Mouse (Mus musculus) spleen, adult 18-20 months (tissue): Measurements from ENCODE around the gene Akap8l.
A peak's percentile ranks its signal among the peaks of the same experiment; 100 is the strongest.

ENCODE experiments used
- DNase-seq, 2 experiments: peaks; one replicate each; pipeline ENCODE4 v3.0.0; 2022; ENCODE audit warnings: mixed read lengths in 2 of 2

Gene Akap8l

DNA sequence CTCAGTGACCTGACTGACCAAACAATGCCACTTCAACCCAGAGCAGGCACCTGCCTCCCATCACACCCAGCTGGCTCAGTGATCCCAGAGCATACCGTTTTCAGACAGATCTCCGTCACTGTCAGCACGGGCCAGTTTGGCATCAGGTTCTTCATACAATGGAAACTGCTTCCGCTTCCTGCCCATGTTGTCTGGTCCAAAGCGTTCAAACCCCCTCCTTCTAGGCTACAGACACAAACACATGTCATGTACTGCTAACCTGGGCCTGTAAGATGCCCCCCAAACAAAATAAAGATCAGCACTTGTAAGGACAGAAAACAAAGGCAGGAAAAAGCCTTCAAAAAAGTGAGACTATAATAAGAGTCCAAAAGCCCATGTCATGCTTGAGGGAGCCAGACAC, 34.8 kb downstream of the Akap8l start:
- DNase-seq: no peak

DNA sequence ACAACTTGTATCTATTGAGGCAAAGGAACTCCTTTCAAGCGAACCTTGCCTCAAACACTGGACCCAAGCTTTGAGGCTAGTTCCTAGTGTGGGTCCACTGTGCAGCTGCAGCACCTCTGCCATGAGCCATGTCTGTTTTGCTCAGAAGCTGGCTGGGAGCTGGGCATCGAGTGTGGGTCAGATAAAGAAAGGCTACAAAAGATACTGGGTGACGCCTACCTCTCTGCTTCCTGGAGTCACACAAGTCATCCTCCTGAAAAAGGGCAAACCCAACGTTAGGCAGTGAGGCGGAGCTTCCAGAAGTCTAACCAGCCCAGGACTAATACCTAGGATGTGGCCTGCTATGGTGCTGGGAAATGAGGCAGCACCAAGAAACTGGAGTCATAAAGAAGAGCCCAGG, 36.5 kb downstream of the Akap8l start:
- no peak for DNase-seq

DNA sequence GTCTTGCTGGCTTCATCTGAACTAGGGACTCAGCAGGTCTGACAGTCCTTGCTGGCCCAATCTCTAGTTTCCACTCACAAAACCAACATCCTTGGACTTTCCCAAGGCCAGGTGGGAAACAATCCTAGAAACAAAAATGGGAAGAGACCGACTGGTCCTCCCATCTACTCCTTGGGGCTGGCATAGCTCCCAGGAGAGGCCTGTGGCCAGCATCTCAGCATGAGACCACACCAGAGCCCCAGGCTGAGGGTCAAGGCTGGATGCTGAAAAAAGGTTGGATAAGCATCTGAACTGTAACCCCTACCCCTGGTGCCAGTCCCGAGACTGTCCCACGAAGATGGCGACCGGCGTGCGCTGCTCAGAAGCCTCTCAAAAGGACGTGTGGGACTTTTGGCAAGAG, 37.6 kb downstream of the Akap8l start:
- no peak for DNase-seq

DNA sequence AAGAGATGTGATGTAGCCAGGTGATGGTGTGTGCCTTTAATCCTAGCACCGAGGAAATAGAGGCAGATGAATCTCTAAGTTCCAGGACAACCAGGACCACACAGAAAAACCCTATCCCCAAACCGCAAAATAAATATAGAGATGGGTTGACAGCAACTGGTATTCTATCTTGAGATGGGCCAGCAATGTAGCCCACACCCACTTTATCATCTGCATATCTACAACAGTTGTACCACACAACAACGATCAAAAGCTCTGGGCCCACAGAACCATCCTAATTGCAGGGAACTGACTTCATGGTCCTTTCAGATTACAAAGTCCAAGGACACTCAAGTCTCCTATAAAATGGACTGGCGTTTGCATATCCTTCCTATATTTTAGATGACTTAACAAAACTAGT, 42.4 kb downstream of the Akap8l start:
- no peak for DNase-seq

DNA sequence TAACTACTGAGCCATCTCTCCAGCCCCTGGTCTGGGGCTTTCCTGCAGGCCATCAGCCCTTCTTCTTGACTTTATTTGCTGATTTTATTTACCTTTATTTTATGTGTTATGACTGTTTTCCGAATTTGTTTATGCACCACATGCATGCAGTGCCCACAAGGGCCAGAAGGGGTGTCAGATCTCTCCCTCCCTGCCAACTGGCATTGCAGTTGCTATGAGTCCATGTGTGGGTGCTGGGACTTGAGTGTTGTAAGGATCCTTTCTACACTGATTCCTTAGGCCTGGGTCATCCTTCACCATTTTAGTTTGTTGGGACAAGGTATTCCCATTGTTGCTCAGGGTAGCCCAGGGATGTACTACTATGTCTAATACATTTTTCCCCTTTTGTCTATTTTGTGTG, 52.3 kb downstream of the Akap8l start:
- DNase-seq: no peak

DNA sequence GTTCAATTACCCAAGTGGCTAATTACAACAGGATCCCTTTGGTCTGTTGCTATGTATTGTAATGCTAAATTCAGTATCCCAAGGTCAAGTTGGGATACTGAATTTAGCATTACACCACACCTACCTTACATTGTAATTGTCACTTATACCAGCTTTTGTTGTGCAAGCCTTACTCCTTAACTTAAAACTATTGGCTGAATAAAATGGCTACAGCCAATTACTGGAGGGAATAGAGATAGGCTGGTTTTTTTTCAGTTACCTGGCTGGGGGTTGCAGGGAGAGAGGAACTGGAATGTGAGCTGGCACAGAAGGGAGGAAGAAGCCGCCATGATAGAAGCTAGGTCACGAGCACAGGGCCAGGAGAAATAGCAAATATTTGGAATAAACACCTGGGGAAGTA, 54.5 kb downstream of the Akap8l start:
- DNase-seq: no peak

DNA sequence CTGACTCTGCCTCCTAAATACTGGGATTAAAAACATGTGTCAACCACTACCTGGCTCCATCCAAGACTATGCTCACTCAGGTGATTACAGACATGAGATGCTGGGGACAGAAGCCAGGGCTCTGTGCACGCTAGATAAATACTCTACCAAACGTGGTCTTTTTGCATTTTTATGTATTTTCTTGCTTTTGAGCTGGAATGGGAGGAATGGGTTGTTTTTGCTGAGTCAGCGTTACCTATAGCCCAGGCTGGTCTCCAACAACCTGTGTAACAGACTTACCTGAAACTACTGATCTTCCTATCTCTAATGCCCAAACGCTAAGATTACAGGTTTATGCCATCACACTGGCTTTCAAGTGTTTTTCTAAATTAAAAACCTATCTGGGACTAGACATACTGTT, 55.2 kb downstream of the Akap8l start:
- DNase-seq: no peak

DNA sequence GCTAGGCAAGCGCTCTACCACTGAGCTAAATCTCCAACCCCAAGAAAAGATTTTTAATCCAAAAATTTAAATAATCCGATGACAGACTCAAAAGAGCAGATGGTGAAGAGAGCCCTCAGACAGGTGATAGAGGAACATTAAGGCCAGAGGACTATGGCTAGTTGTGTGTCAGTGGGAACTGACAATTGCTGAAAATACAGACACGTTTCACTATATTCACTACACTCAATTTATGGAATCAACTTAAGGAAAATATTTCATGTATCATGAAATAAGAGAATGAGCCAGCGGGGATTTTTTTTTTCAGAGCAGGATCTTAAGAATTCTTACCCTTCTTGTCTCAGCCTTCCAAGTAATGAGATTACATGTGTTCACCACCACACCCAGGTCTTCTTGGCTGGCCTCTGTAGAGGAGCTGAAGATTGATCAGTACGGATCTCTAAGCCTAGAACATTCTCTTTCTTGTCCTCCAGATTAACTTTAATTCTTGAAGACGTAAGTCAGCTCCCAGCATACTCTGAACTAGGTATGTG, 65.2 kb downstream of the Akap8l start:
- DNase-seq: no peak

DNA sequence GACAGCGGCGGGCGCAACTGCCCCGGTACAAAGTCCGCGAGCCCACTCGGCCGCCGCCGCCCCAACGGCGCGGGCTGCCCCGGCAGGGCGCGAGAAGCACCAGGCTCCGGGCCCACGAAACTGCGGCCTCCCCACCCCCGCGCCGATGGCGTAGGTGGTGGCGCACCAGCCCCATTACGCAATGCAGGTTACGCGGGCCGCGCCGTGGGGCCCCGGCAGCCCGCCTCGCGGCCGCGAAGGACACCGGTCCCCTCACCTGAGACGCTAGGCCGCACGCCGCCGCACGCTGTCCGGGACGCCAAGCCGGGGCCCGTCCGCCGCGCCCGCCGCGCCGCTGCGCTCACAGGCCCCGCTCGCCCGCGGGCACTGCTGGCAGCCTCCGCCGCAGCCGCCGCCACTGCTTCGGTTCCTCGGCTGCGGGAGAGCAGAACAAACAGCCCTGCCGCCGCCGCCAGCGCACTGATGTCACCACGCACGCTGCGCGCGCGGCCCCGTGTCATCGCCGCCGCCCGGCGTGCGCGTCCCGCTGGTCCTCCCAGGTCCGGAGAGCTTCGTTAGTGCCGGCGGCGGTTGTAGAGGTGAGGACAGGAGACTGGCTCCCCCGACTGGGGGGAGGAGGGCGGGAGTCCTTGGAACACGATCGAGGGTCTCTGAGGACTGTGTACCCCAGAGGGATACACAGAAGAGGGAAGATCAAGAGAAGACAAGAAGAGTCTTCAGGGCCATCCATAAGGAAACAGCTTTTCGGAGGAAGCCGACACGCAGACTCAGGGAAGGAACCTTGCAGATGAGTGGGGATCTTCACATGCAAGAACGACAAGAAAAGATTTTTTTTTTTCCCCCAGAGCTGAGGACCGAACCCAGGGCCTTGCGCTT, 65.9 kb downstream of the Akap8l start, which contains the start of gene Brd4:
Gene Brd4, minus strand, starts transcription at position 461 of the 876 bp plus-strand sequence.
- DNase-seq: peak; percentile 82 to 92

DNA sequence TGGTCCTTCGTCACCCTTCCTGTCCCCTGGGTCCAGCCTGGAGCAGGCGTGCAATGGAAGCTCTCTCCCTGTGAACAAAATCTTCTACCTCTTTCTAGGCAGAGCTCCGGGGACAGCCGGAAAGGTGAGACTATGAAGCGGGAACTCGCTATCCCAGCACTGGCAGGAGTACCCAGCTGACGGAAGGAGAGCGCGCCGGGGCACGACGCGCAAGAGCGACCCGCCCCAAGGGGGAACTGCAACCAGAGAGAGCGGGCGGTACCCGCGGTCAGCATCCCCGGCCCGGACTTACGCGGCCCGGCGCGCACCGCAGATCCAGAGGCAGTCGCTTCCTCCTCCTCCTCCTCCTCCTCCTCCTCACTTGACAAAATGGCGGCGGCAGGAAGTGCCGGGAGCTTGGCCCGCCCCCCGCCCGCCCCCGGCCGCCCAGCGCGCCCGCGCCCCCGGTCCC, 66.6 kb downstream of the Akap8l start:
- peak; percentile 62 to 66 for DNase-seq

DNA sequence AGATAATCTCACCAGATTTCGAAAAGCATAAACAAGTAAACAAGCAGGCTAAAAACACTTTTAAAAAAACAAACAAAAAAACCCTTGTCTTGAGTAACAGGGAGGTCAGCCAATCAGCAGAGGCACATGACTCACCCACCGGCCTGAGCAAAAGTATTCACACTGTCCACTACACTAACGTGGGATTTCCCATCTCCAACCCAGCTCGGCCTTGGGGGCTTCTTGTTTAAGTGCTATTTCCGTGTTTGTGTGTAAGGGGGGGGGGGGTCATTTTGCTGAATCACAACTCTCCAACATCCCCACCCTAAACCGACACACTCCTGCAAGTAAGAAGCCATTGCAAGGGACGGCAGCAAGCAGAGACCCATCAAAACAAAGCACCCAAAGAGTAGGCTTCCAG, 67.1 kb downstream of the Akap8l start:
- no peak for DNase-seq

DNA sequence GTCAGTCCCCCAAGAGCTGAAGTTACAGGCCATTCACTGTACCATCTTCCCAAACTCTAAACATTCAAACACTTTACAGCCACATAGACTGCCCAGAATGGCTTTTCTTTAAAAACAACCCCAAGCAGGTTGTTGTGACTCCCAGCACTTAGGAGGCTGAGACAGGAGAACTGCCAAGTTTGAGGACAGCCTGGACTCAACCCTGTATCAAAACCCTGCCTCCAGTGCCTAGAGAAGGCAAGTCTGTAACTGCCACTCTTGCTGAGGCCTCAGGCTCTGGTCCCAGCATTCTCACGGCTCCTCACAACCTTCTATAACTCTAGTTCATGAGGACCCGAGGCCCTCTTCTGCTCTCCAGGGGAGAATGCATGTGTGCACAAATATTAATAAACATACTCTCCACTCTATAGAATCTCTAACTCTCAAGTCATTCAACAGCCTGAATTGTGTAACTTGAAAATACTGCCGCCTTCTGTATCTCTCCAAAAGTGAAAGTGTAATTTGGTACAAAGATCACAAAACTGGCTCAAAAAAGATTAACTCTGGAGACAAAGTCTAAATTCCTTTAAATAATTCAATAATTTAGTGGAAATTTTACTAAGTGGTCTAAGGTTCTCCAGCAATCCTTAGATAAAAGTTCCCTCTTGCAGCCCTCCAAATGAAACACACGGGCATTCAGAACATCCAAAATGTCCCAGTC, 68.6 kb downstream of the Akap8l start:
- DNase-seq: no peak

DNA sequence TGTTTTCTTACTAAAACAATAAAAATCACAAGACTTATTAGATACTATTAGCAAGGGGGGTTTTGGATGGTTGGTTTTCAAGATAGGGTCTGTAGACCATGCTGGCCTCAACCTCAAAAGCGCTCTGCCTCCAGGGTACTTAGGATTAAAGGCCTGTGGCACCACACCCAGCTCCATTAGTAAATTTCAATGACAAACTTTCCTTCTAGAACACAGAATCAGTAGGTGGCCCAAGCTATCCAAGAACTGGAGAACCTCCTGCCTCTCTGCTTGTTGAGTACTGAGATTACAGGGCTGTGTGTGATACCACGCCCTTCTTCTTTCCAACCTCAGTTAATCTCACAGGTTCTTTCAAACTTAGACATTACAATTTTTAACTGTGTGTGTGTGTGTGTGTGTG, 69.3 kb downstream of the Akap8l start:
- no peak for DNase-seq

DNA sequence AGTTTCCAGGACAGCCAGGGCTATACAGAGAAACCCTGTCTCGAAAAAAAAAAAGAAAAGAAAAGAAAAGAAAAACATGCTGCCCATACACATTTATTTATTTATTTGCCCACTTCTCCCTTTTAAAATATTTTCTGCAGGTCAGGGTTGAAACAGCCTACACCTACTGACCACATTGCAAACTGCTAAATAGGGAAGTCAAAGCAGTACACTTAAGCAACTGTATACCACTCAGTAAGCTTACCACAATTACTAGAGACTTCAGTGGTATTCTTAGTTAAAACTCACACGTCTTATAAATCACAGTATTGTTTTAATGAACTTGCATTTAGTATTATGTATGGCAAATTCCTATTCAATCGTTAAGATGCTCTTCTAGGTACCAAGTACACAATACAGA, 69.8 kb downstream of the Akap8l start:
- no peak for DNase-seq

DNA sequence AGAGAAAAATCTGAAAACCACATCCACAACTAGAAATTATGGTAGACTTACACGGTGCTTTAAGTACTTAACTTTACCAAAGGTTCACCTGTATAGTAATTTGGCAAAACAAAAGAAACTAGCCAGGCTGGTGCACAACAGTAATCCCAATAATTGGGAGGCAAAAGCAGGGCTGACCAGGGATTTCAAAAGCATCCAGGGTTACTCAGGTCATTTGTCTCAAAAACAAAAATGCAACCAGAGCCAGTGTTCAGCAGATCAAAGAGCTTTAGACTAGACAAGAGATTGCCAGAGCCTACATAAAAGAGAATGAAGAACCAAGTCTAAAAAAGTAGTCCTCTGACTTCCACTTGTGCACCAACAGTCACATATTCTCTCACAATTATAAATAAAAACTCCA, 73.2 kb downstream of the Akap8l start:
- no peak for DNase-seq

DNA sequence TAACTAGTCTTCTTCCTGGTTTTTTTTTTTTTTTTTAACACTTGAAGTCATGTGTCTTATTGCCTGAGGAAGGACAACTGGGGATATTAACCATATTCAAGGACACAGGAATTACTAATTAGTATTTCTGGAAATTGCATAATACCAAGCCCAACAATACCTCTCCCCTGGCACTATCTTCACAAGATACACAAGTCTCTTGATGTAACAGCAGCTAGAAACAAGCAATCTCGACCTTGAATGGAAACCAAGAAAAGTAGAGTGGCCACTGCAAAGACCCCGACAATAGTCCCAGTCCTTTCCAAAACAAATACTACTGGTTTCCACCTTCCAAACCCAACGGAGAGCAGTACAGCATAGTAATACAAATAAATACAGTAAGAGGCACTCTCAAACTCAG, 74.8 kb downstream of the Akap8l start:
- no peak for DNase-seq
